Mouse (Mus musculus) right cerebral cortex, postnatal 14 days (tissue): ENCODE measurements around the gene Mybph.
"Not testable (repeated sequence)": the region's sequence is repeated elsewhere in the genome, so short reads cannot be mapped to it uniquely, and the experiment has no call there.

Experiments used
- DNase-seq: peaks from one replicate; pipeline ENCODE4 v3.0.0; 2022

Gene Mybph

GRCm38 (mm10) chr1:134234455-134235390, 41.5 kb downstream of the Mybph start:
- peak; percentile 70 for DNase-seq

- no peak for DNase-seq
Measured at GRCm38 (mm10) chr1:134235391-134235921, 42.2 kb downstream of the Mybph start, which contains the start of gene Adora1. Adora1 (minus strand) TSS chr1:134235431.

- DNase-seq, result no peak
Measured at GRCm38 (mm10) chr1:134236142-134236541, 42.9 kb downstream of the Mybph start.

- no peak for DNase-seq
Measured at GRCm38 (mm10) chr1:134237438-134237837, 44.2 kb downstream of the Mybph start.

GRCm38 (mm10) chr1:134240701-134241100, 47.5 kb downstream of the Mybph start:
- DNase-seq, result no peak

- no peak for DNase-seq
Measured at GRCm38 (mm10) chr1:134241298-134241697, 48.0 kb downstream of the Mybph start.

GRCm38 (mm10) chr1:134242286-134242685, 49.0 kb downstream of the Mybph start:
- no peak for DNase-seq

- no peak for DNase-seq
Measured at GRCm38 (mm10) chr1:134243505-134243904, 50.3 kb downstream of the Mybph start.

GRCm38 (mm10) chr1:134243948-134244914, 51.0 kb downstream of the Mybph start:
- DNase-seq, result peak; percentile 92

- no peak for DNase-seq
Measured at GRCm38 (mm10) chr1:134245004-134245717, 51.9 kb downstream of the Mybph start.

- DNase-seq, result no peak
Measured at GRCm38 (mm10) chr1:134246590-134246989, 53.3 kb downstream of the Mybph start.

- DNase-seq, result not testable (repeated sequence)
Measured at GRCm38 (mm10) chr1:134249681-134250080, 56.4 kb downstream of the Mybph start.
